Mouse (Mus musculus) MEL (cell line): ENCODE results near the gene Hspa2.

Source experiments
- CHD2 ChIP-seq: IDR thresholded peaks from 2 replicates; pipeline ENCODE4 v1.6.1; 2011; ENCODE audit warnings: low read length, improper control_type of control experiment
- CTCF ChIP-seq, 3 experiments: IDR thresholded peaks in 2 of 3; conservative IDR thresholded peaks in 1 of 3; 2 replicates each; pipeline ENCODE4 v1.5.1; 2011 to 2012; ENCODE audit warnings: low read length in 3 of 3, low read depth in 2 of 3, mild to moderate bottlenecking in 2 of 3, improper control_type of control experiment in 1 of 3, inconsistent platforms in 1 of 3, mixed read lengths in 1 of 3, moderate library complexity in 1 of 3; ENCODE audit not compliant: control insufficient read depth in 1 of 3, insufficient read depth in 1 of 3, poor library complexity in 1 of 3, severe bottlenecking in 1 of 3
- ETS1 ChIP-seq: IDR thresholded peaks from 2 replicates; pipeline ENCODE4 v1.6.1; 2012; ENCODE audit warnings: low read depth, mild to moderate bottlenecking, inconsistent platforms, low read length, improper control_type of control experiment, moderate library complexity
- POLR2A ChIP-seq, 2 experiments: IDR thresholded peaks; 2 replicates each; pipeline ENCODE4 v1.6.1; 2011 to 2012; ENCODE audit warnings: low read length in 2 of 2, mild to moderate bottlenecking in 2 of 2, control low read depth in 1 of 2, improper control_type of control experiment in 1 of 2, low read depth in 1 of 2, moderate library complexity in 1 of 2; ENCODE audit not compliant: control insufficient read depth in 1 of 2, insufficient read depth in 1 of 2, poor library complexity in 1 of 2
- POLR2AphosphoS5 ChIP-seq: IDR thresholded peaks from 2 replicates; pipeline ENCODE4 v1.6.1; 2012; ENCODE audit warnings: low read depth, borderline replicate concordance, mild to moderate bottlenecking, inconsistent platforms, low read length, moderate library complexity, mixed read lengths

GRCm38 (mm10) chr12:76377726-76378125 lies 26.2 kb upstream of the Hspa2 start:
- no peak for TF ChIP-seq CTCF (IDR thresholded peaks at IDR 0.05 in 2 of 3, conservative IDR thresholded peaks at IDR 0.05 in 1 of 3; ENCODE audit: control insufficient read depth in 1 of 3, insufficient read depth in 1 of 3, low read depth in 2 of 3, low read length in 3 of 3, poor library complexity in 1 of 3, severe bottlenecking in 1 of 3)
- no peak for TF ChIP-seq POLR2A (IDR thresholded peaks at IDR 0.05; ENCODE audit: control insufficient read depth in 1 of 2, insufficient read depth in 1 of 2, low read depth in 1 of 2, low read length in 2 of 2, poor library complexity in 1 of 2)
- TF ChIP-seq CHD2: no peak
- TF ChIP-seq POLR2AphosphoS5: no peak
- no peak for TF ChIP-seq ETS1
